In genomic region chr10:61443456-61443855, GRCm38 (mm10) we compare ENCODE assay signal across 14 mouse cellular contexts. TPM values are rescaled to one million over a fixed set of nuclear protein-coding genes. Genes with fewer than 3 reads are reported as not detected.
DNase-seq lines count a peak whose midpoint lies in the region; ATAC-seq and TF ChIP-seq lines count a peak whose summit lies in the region.
"Had no signal": no experiment of that assay in that cellular context is flagged by ENCODE, and none has a peak within 500 bp of the region (broad histone marks: within the 10 kb centered on the region; RNA-seq: fewer than 3 reads in every experiment).

No protein-coding gene starts in this region.

- no peak overlapping the region for H3K4me2 ChIP-seq in heart, embryonic 14.5 days (ENCODE audit: low read length)
- H3K4me2 ChIP-seq in liver, embryonic 12.5 days, result no peak overlapping the region
- H3K4me2 ChIP-seq in liver, embryonic 11.5 days, result no peak overlapping the region
- H3K4me2 ChIP-seq in embryonic facial prominence, embryonic 15.5 days (replicated peaks), result no peak overlapping the region
- H3K4me2 ChIP-seq in liver, postnatal 0 days (ENCODE audit: low read depth, low read length), result no peak overlapping the region
- H3K4me2 ChIP-seq: stomach, embryonic 15.5 days had no signal

- no peak for DNase-seq in heart, postnatal 25 days (ENCODE audit: low spot score)
- no peak for DNase-seq in liver, embryonic 11.5 days (ENCODE audit: low spot score)
- DNase-seq in liver, postnatal 0 days, result no peak
- no peak for DNase-seq in cerebellum, postnatal 10 days
- DNase-seq: cerebellum, adult 9-11 months; heart, adult 2 months; kidney, postnatal 14 days; thymus, postnatal 4 days had no signal

- no peaks in the 10 kb centered on the region for H3K27me3 ChIP-seq in heart, embryonic 14.5 days (ENCODE audit: control insufficient read depth, insufficient read depth, low read length)
- no peaks in the 10 kb centered on the region for H3K27me3 ChIP-seq in liver, embryonic 12.5 days (replicated peaks)
- H3K27me3 ChIP-seq in liver, embryonic 11.5 days (replicated peaks; ENCODE audit: control insufficient read depth, insufficient read depth, low read length), result no peaks in the 10 kb centered on the region
- H3K27me3 ChIP-seq in embryonic facial prominence, embryonic 15.5 days, result no peaks in the 10 kb centered on the region
- H3K27me3 ChIP-seq in liver, postnatal 0 days (ENCODE audit: insufficient read depth, low read length), result no peaks in the 10 kb centered on the region
- H3K27me3 ChIP-seq: stomach, embryonic 15.5 days had no signal

- WGBS in heart, embryonic 14.5 days, result 60% methylated on average over 6 of the region's 6 CpGs
- 61% methylated on average over 6 of the region's 6 CpGs for WGBS in liver, embryonic 12.5 days (ENCODE audit: insufficient replicate concordance)
- WGBS in liver, embryonic 11.5 days, result 69% methylated on average over 6 of the region's 6 CpGs
- WGBS in embryonic facial prominence, embryonic 15.5 days, result 13% methylated on average over 6 of the region's 6 CpGs
- WGBS in liver, postnatal 0 days (ENCODE audit: insufficient replicate concordance), result 67% methylated on average over 6 of the region's 6 CpGs

- no peak for TF ChIP-seq EP300 in liver, postnatal 0 days (IDR thresholded peaks at IDR 0.05; ENCODE audit: low read depth)

- no peak for ATAC-seq in heart, embryonic 14.5 days (ENCODE audit: insufficient number of reproducible peaks, insufficient read depth, low FRiP score, low read depth)
- no peak for ATAC-seq in liver, embryonic 12.5 days
- ATAC-seq in liver, embryonic 11.5 days (replicated peaks; ENCODE audit: low FRiP score), result no peak
- ATAC-seq in embryonic facial prominence, embryonic 15.5 days (ENCODE audit: insufficient number of reproducible peaks, low FRiP score, low TSS enrichment, low read depth), result 0 out of 2 replicates have a peak, but pooled peaks have one; percentile 7
- no peak for ATAC-seq in liver, postnatal 0 days
- ATAC-seq: activated CD4-positive, CD25-positive, alpha-beta regulatory T cell, adult 4 months; hindbrain, postnatal 0 days had no signal

- H3K4me3 ChIP-seq in heart, embryonic 14.5 days (ENCODE audit: control insufficient read depth in 1 of 2, insufficient read depth in 1 of 2, low read depth in 1 of 2, low read length in 2 of 2), result no peak overlapping the region
- H3K4me3 ChIP-seq in liver, embryonic 12.5 days, result no peak overlapping the region
- H3K4me3 ChIP-seq in liver, embryonic 11.5 days (ENCODE audit: low read depth, low read length), result no peak overlapping the region
- H3K4me3 ChIP-seq in embryonic facial prominence, embryonic 15.5 days (replicated peaks), result no peak overlapping the region
- H3K4me3 ChIP-seq in liver, postnatal 0 days (ENCODE audit: low read depth, low read length), result no peak overlapping the region
- H3K4me3 ChIP-seq: heart, adult 2 months; stomach, embryonic 15.5 days had no signal

- peaks cover 18% of the 10 kb centered on the region; the same call in 1 of the 2 replicates for H3K36me3 ChIP-seq in heart, embryonic 14.5 days (ENCODE audit: control insufficient read depth, insufficient read depth, low read length)
- peaks cover 85% of the 10 kb centered on the region for H3K36me3 ChIP-seq in liver, embryonic 12.5 days
- peaks cover 19% of the 10 kb centered on the region for H3K36me3 ChIP-seq in liver, embryonic 11.5 days (ENCODE audit: control insufficient read depth, insufficient read depth, low read length)
- H3K36me3 ChIP-seq in embryonic facial prominence, embryonic 15.5 days, result no peaks in the 10 kb centered on the region
- H3K36me3 ChIP-seq in liver, postnatal 0 days (replicated peaks; ENCODE audit: insufficient read depth, low read length), result peaks cover 31% of the 10 kb centered on the region

- no peak for TF ChIP-seq CTCF in liver, postnatal 0 days (IDR thresholded peaks at IDR 0.05; ENCODE audit: low read depth)

- intact Hi-C loops in heart, postnatal 25 days (cut with DNase I), result no loop called here

- no peaks in the 10 kb centered on the region for H3K9me3 ChIP-seq in heart, embryonic 14.5 days (ENCODE audit: control insufficient read depth, low read length)
- no peaks in the 10 kb centered on the region for H3K9me3 ChIP-seq in liver, embryonic 12.5 days (replicated peaks)
- H3K9me3 ChIP-seq in liver, embryonic 11.5 days (ENCODE audit: control insufficient read depth, low read length), result no peaks in the 10 kb centered on the region
- H3K9me3 ChIP-seq in embryonic facial prominence, embryonic 15.5 days (replicated peaks), result no peaks in the 10 kb centered on the region
- H3K9me3 ChIP-seq in liver, postnatal 0 days (ENCODE audit: low read length), result no peaks in the 10 kb centered on the region
- H3K9me3 ChIP-seq: stomach, embryonic 15.5 days had no signal

- no peak overlapping the region for H3K9ac ChIP-seq in heart, embryonic 14.5 days (ENCODE audit: low read length)
- H3K9ac ChIP-seq in liver, embryonic 12.5 days, result no peak overlapping the region
- H3K9ac ChIP-seq in liver, embryonic 11.5 days (ENCODE audit: low read depth, low read length), result no peak overlapping the region
- H3K9ac ChIP-seq in embryonic facial prominence, embryonic 15.5 days, result no peak overlapping the region
- 0 out of 2 replicates have a peak overlapping the region, but pooled peaks have one; percentile 6 for H3K9ac ChIP-seq in liver, postnatal 0 days (replicated peaks)
- H3K9ac ChIP-seq: stomach, embryonic 15.5 days had no signal

- H3K4me1 ChIP-seq in heart, embryonic 14.5 days (ENCODE audit: control insufficient read depth in 2 of 2, insufficient read depth in 2 of 2, low read length in 2 of 2), result peaks cover 19 to 47% of the 10 kb centered on the region in 2 experiments
- peaks cover 67% of the 10 kb centered on the region for H3K4me1 ChIP-seq in liver, embryonic 12.5 days
- H3K4me1 ChIP-seq in liver, embryonic 11.5 days (replicated peaks; ENCODE audit: control insufficient read depth, insufficient read depth, low read length), result peaks cover 21% of the 10 kb centered on the region
- peaks cover 46% of the 10 kb centered on the region for H3K4me1 ChIP-seq in embryonic facial prominence, embryonic 15.5 days
- peaks cover 38% of the 10 kb centered on the region for H3K4me1 ChIP-seq in liver, postnatal 0 days (ENCODE audit: insufficient read depth)

- peak overlapping the region; percentile 27 to 33; a peak in 3 of 4 replicates for H3K27ac ChIP-seq in heart, embryonic 14.5 days (replicated peaks in 1 of 2; ENCODE audit: control insufficient read depth in 1 of 2, insufficient read depth in 1 of 2, low read depth in 2 of 2, low read length in 2 of 2)
- H3K27ac ChIP-seq in liver, embryonic 12.5 days, result 0 out of 2 replicates have a peak overlapping the region, but pooled peaks have one; percentile 20
- H3K27ac ChIP-seq in liver, embryonic 11.5 days (ENCODE audit: low read depth, low read length), result no peak overlapping the region
- peak overlapping the region; percentile 71; the same call in 1 of the 2 replicates for H3K27ac ChIP-seq in embryonic facial prominence, embryonic 15.5 days (replicated peaks)
- peak overlapping the region; percentile 5; the same call in 1 of the 2 replicates for H3K27ac ChIP-seq in liver, postnatal 0 days (ENCODE audit: low read depth)
- H3K27ac ChIP-seq: heart, adult 2 months; hindbrain, postnatal 0 days; stomach, embryonic 15.5 days had no signal

RNA-seq across cellular contexts. Expression of gene Eif4ebp2, which starts 9.0 kb away (rescaled TPM):
- 36.6 and 36.9 TPM in 2 replicates for polyA plus RNA-seq in heart, embryonic 14.5 days (2014; fragmentation: Nextera tagmentation; extraction: Ambion mirVana)
- 10 to 100 TPM; 71.4 to 75.2 TPM for total RNA-seq in heart, postnatal 25 days (2021)
- polyA plus RNA-seq in liver, embryonic 12.5 days (2016; fragmentation: Nextera tagmentation; extraction: Ambion mirVana), result 55.2 and 57.6 TPM in 2 replicates
- 27.1 and 33.3 TPM in 2 replicates for polyA plus RNA-seq in liver, embryonic 11.5 days (2014; fragmentation: Nextera tagmentation; extraction: Ambion mirVana)
- polyA plus RNA-seq in embryonic facial prominence, embryonic 15.5 days (2015; fragmentation: Nextera tagmentation; extraction: Ambion mirVana), result 66.0 and 66.9 TPM in 2 replicates
- 43.6 and 46.4 TPM in 2 replicates for polyA plus RNA-seq in liver, postnatal 0 days (2015; fragmentation: Nextera tagmentation; extraction: Ambion mirVana)

RNA-seq across cellular contexts. Expression of gene Nodal, which starts 25.7 kb away (rescaled TPM):
- polyA plus RNA-seq in heart, embryonic 14.5 days (2014; fragmentation: Nextera tagmentation; extraction: Ambion mirVana), result 0.12 and 0.15 TPM in 2 replicates
- total RNA-seq in heart, postnatal 25 days (2021), result under 1 TPM in 1 of 2 experiments, not detected in 1; 0.10 TPM
- polyA plus RNA-seq in liver, embryonic 12.5 days (2016; fragmentation: Nextera tagmentation; extraction: Ambion mirVana), result 0.31 and 0.37 TPM in 2 replicates
- polyA plus RNA-seq in liver, embryonic 11.5 days (2014; fragmentation: Nextera tagmentation; extraction: Ambion mirVana), result 0.84 and 0.86 TPM in 2 replicates
- 0.08 and 0.20 TPM in 2 replicates for polyA plus RNA-seq in embryonic facial prominence, embryonic 15.5 days (2015; fragmentation: Nextera tagmentation; extraction: Ambion mirVana)
- 0.08 and 0.19 TPM in 2 replicates for polyA plus RNA-seq in liver, postnatal 0 days (2015; fragmentation: Nextera tagmentation; extraction: Ambion mirVana)
- polyA plus RNA-seq: activated CD4-positive, CD25-positive, alpha-beta regulatory T cell, adult 4 months had no signal

RNA-seq across cellular contexts. Expression of gene Lrrc20, which starts 32.1 kb away (rescaled TPM):
- polyA plus RNA-seq in heart, embryonic 14.5 days (2014; fragmentation: Nextera tagmentation; extraction: Ambion mirVana), result 10.5 and 13.3 TPM in 2 replicates
- total RNA-seq in heart, postnatal 25 days (2021), result 10 to 100 TPM; 30.1 to 31.3 TPM
- 9.1 and 10.2 TPM in 2 replicates for polyA plus RNA-seq in liver, embryonic 12.5 days (2016; fragmentation: Nextera tagmentation; extraction: Ambion mirVana)
- 12.0 and 14.1 TPM in 2 replicates for polyA plus RNA-seq in liver, embryonic 11.5 days (2014; fragmentation: Nextera tagmentation; extraction: Ambion mirVana)
- 10.0 and 10.5 TPM in 2 replicates for polyA plus RNA-seq in embryonic facial prominence, embryonic 15.5 days (2015; fragmentation: Nextera tagmentation; extraction: Ambion mirVana)
- 3.0 TPM in 2 replicates for polyA plus RNA-seq in liver, postnatal 0 days (2015; fragmentation: Nextera tagmentation; extraction: Ambion mirVana)
